Mouse (Mus musculus) forebrain, embryonic 16.5 days (tissue): ENCODE measurements at regions not wholly inside any gene's neighbourhood (a gene's known extent, or its start where the extent isn't known, plus 50 kb on each side); places are given as distances from the start of the nearest gene placed in this dataset.

Source experiments
- ATAC-seq: fragments of 200-750 bp; cut with Nextera tagmentation; 2 replicates; pipeline ENCODE4 v1.8.0; 2017; ENCODE audit warnings: mild to moderate bottlenecking, moderate library complexity
- H3K27ac ChIP-seq: fragments of 300-500 bp; sonication (generic); 2 replicates; pipeline ENCODE4 v1.5.1; 2014; ENCODE audit warnings: low read length, control low read depth
- H3K27me3 ChIP-seq: fragments of 300-500 bp; sonication (generic); replicated peaks from 2 replicates; pipeline ENCODE4 v1.6.1; 2014; ENCODE audit warnings: low read length; ENCODE audit not compliant: control insufficient read depth, insufficient read depth
- H3K36me3 ChIP-seq: fragments of 300-500 bp; sonication (generic); 2 replicates; pipeline ENCODE4 v1.6.1; 2014; ENCODE audit not compliant: control insufficient read depth, insufficient read depth
- H3K4me1 ChIP-seq: fragments of 300-500 bp; sonication (generic); replicated peaks from 2 replicates; pipeline ENCODE4 v1.6.1; 2014; ENCODE audit warnings: low read length; ENCODE audit not compliant: control insufficient read depth, insufficient read depth
- H3K4me2 ChIP-seq: fragments of 300-500 bp; sonication (generic); 2 replicates; pipeline ENCODE4 v1.6.1; 2014; ENCODE audit warnings: mild to moderate bottlenecking, low read length, control low read depth
- H3K4me3 ChIP-seq: fragments of 300-500 bp; sonication (generic); replicated peaks from 2 replicates; pipeline ENCODE4 v1.5.1; 2014; ENCODE audit warnings: mild to moderate bottlenecking, low read length, control low read depth
- H3K9ac ChIP-seq: fragments of 300-500 bp; sonication (generic); replicated peaks from 2 replicates; pipeline ENCODE4 v1.6.1; 2014; ENCODE audit warnings: low read depth, low read length, control low read depth
- H3K9me3 ChIP-seq: fragments of 300-500 bp; sonication (generic); 2 replicates; pipeline ENCODE4 v1.6.1; 2016; ENCODE audit warnings: low read length; ENCODE audit not compliant: control insufficient read depth
- WGBS: fragments of 180-500 bp; shearing (Covaris S2); extraction: QIAGEN DNeasy Blood & Tissue Kit; methylation state at CpG from one replicate; pipeline ENCODE4 v1.1.7; 2014; 5-methylcytosine and 5-hydroxymethylcytosine counted together

GRCm38 (mm10) chr19:14373996-14374395 lies 223.9 kb downstream of the Tle4 start:
- ATAC-seq = no peak
- H3K9me3 ChIP-seq = no peaks in the 10 kb centered on the region
- H3K27me3 ChIP-seq = no peaks in the 10 kb centered on the region
- H3K4me2 ChIP-seq = no peak overlapping the region
- H3K4me3 ChIP-seq = no peak overlapping the region
- no peaks in the 10 kb centered on the region; the same call in 1 of the 2 replicates for H3K4me1 ChIP-seq
- H3K9ac ChIP-seq = no peak overlapping the region
- H3K27ac ChIP-seq = no peak overlapping the region
- 89% methylated on average over 4 of the region's 4 CpGs for WGBS
- no peaks in the 10 kb centered on the region for H3K36me3 ChIP-seq

- H3K4me1 ChIP-seq = no peaks in the 10 kb centered on the region
- no peak overlapping the region for H3K4me3 ChIP-seq
- H3K9me3 ChIP-seq = no peaks in the 10 kb centered on the region
- no peaks in the 10 kb centered on the region for H3K27me3 ChIP-seq
- no peak overlapping the region for H3K27ac ChIP-seq
- no peak for ATAC-seq
- H3K9ac ChIP-seq = no peak overlapping the region
- H3K4me2 ChIP-seq = no peak overlapping the region
- H3K36me3 ChIP-seq = no peaks in the 10 kb centered on the region
Measured at GRCm38 (mm10) chr19:14380898-14381297, 217.0 kb downstream of the Tle4 start.

- no peak overlapping the region for H3K4me2 ChIP-seq
- ATAC-seq = no peak
- no peaks in the 10 kb centered on the region for H3K36me3 ChIP-seq
- no peak overlapping the region for H3K9ac ChIP-seq
- H3K4me3 ChIP-seq = no peak overlapping the region
- H3K27ac ChIP-seq = no peak overlapping the region
- H3K9me3 ChIP-seq = no peaks in the 10 kb centered on the region
- 81% methylated on average over 5 of the region's 5 CpGs for WGBS
- peaks cover 5% of the 10 kb centered on the region; the same call in 1 of the 2 replicates for H3K4me1 ChIP-seq
- 0 out of 2 replicates have a peak, but pooled peaks cover 2% of the 10 kb centered on the region for H3K27me3 ChIP-seq
Measured at GRCm38 (mm10) chr19:14387796-14388195, 210.1 kb downstream of the Tle4 start.

- Histone ChIP-seq H3K4me3 (no peak overlapping the region), H3K27me3 (0 out of 2 replicates have a peak, but pooled peaks cover 2% of the 10 kb centered on the region), H3K4me1 (peaks cover 5% of the 10 kb centered on the region; the same call in 1 of the 2 replicates), H3K4me2 (no peak overlapping the region), H3K36me3 (no peaks in the 10 kb centered on the region), H3K9ac (no peak overlapping the region), H3K27ac (no peak overlapping the region), H3K9me3 (no peaks in the 10 kb centered on the region)
- 48% methylated on average over 4 of the region's 4 CpGs for WGBS
- ATAC-seq = no peak
Measured at GRCm38 (mm10) chr19:14388539-14388938, 209.3 kb downstream of the Tle4 start.

- no peak for ATAC-seq
- no peak overlapping the region for H3K4me3 ChIP-seq
- 0 out of 2 replicates have a peak, but pooled peaks cover 2% of the 10 kb centered on the region for H3K27me3 ChIP-seq
- no peaks in the 10 kb centered on the region for H3K9me3 ChIP-seq
- no peak overlapping the region for H3K9ac ChIP-seq
- WGBS = 63% methylated on average over 6 of the region's 6 CpGs
- no peak overlapping the region for H3K4me2 ChIP-seq
- peaks cover 5% of the 10 kb centered on the region; the same call in 1 of the 2 replicates for H3K4me1 ChIP-seq
- H3K36me3 ChIP-seq = no peaks in the 10 kb centered on the region
- H3K27ac ChIP-seq = no peak overlapping the region
Measured at GRCm38 (mm10) chr19:14389881-14390837, 207.7 kb downstream of the Tle4 start.

- no peaks in the 10 kb centered on the region for H3K9me3 ChIP-seq
- WGBS = 62% methylated on average over 2 of the region's 2 CpGs
- H3K27ac ChIP-seq = no peak overlapping the region
- H3K4me1 ChIP-seq = peaks cover 5% of the 10 kb centered on the region; the same call in 1 of the 2 replicates
- H3K4me3 ChIP-seq = no peak overlapping the region
- 0 out of 2 replicates have a peak, but pooled peaks cover 2% of the 10 kb centered on the region for H3K27me3 ChIP-seq
- H3K9ac ChIP-seq = no peak overlapping the region
- H3K36me3 ChIP-seq = no peaks in the 10 kb centered on the region
- H3K4me2 ChIP-seq = no peak overlapping the region
- no peak for ATAC-seq
Measured at GRCm38 (mm10) chr19:14390914-14391313, 206.9 kb downstream of the Tle4 start.
